Mouse (Mus musculus) hindbrain, embryonic 10.5 days (tissue): ENCODE results near the gene Zfp683. TPM values are rescaled to one million over a fixed set of nuclear protein-coding genes. Genes with fewer than 3 reads are reported as not detected.

Source experiments
- DNase-seq: peaks from one replicate; pipeline ENCODE4 v3.0.0-alpha.2; 2017; ENCODE audit warnings: low spot score
- H3K27ac ChIP-seq: fragments of 300-500 bp; sonication (generic); 2 replicates; pipeline ENCODE4 v1.5.1; 2016; ENCODE audit warnings: mild to moderate bottlenecking, moderate library complexity
- H3K27me3 ChIP-seq: fragments of 300-500 bp; sonication (generic); 2 replicates; pipeline ENCODE4 v1.6.1; 2016; ENCODE audit warnings: mild to moderate bottlenecking; ENCODE audit not compliant: poor library complexity, insufficient read depth, severe bottlenecking
- H3K36me3 ChIP-seq: fragments of 300-500 bp; sonication (generic); 2 replicates; pipeline ENCODE4 v1.6.1; 2016; ENCODE audit warnings: mild to moderate bottlenecking, moderate library complexity
- H3K4me1 ChIP-seq: fragments of 300-500 bp; sonication (generic); replicated peaks from 2 replicates; pipeline ENCODE4 v1.6.1; 2016; ENCODE audit warnings: mild to moderate bottlenecking
- H3K4me3 ChIP-seq: fragments of 300-500 bp; sonication (generic); 2 replicates; pipeline ENCODE4 v1.5.1; 2016; ENCODE audit warnings: mild to moderate bottlenecking, moderate library complexity
- H3K9me3 ChIP-seq: fragments of 300-500 bp; sonication (generic); 2 replicates; pipeline ENCODE4 v1.6.1; 2016; ENCODE audit warnings: mild to moderate bottlenecking, moderate library complexity
- WGBS: fragments of 180-500 bp; shearing (Covaris S2); methylation state at CpG from one replicate; pipeline ENCODE4 v1.1.7; 2016; 5-methylcytosine and 5-hydroxymethylcytosine counted together
- polyA plus RNA-seq: library from polyadenylated mRNA; unstranded; fragments of >200 nt; fragmentation: Nextera tagmentation; extraction: Ambion mirVana; gene quantifications from 2 replicates; pipeline ENCODE4 v1.2.1, GENCODE M21; 2016

The Zfp683 gene
- polyA plus RNA-seq, 1 experiment from 2014 or later: not detected

GRCm38 (mm10) chr4:134082460-134082859 lies 28.8 kb downstream of the Zfp683 start:
- H3K4me1 ChIP-seq: peaks cover 26% of the 10 kb centered on the region
- DNase-seq: no peak
- H3K4me3 ChIP-seq: peak overlapping the region; percentile 55
- peaks cover 3% of the 10 kb centered on the region; the same call in 1 of the 2 replicates for H3K9me3 ChIP-seq
- peaks cover 32% of the 10 kb centered on the region for H3K27me3 ChIP-seq
- WGBS: 14% methylated on average over 7 of the region's 7 CpGs
- H3K27ac ChIP-seq: peak overlapping the region; percentile 37; the same call in 1 of the 2 replicates
- no peaks in the 10 kb centered on the region for H3K36me3 ChIP-seq

GRCm38 (mm10) chr4:134084999-134085398 lies 31.4 kb downstream of the Zfp683 start:
- 86% methylated on average over 4 of the region's 4 CpGs for WGBS
- Histone ChIP-seq H3K4me3 (no peak overlapping the region), H3K9me3 (peaks cover 3% of the 10 kb centered on the region; the same call in 1 of the 2 replicates), H3K27ac (no peak overlapping the region), H3K36me3 (no peaks in the 10 kb centered on the region), H3K27me3 (peaks cover 31% of the 10 kb centered on the region), H3K4me1 (peaks cover 17% of the 10 kb centered on the region)
- DNase-seq: no peak

GRCm38 (mm10) chr4:134087412-134087811 lies 33.8 kb downstream of the Zfp683 start:
- Histone ChIP-seq H3K27ac (no peak overlapping the region), H3K36me3 (no peaks in the 10 kb centered on the region), H3K27me3 (0 out of 2 replicates have a peak, but pooled peaks cover 7% of the 10 kb centered on the region), H3K9me3 (peaks cover 3% of the 10 kb centered on the region; the same call in 1 of the 2 replicates), H3K4me1 (peaks cover 3% of the 10 kb centered on the region), H3K4me3 (no peak overlapping the region)
- peak; percentile 48 for DNase-seq
- WGBS: 53% methylated on average over 7 of the region's 7 CpGs

GRCm38 (mm10) chr4:134089029-134089428 lies 35.4 kb downstream of the Zfp683 start:
- Histone ChIP-seq H3K27ac (no peak overlapping the region), H3K27me3 (no peaks in the 10 kb centered on the region), H3K9me3 (peaks cover 3% of the 10 kb centered on the region; the same call in 1 of the 2 replicates), H3K36me3 (no peaks in the 10 kb centered on the region), H3K4me1 (no peaks in the 10 kb centered on the region), H3K4me3 (no peak overlapping the region)
- 76% methylated on average over 9 of the region's 9 CpGs for WGBS
- no peak for DNase-seq

- Histone ChIP-seq H3K4me1 (no peaks in the 10 kb centered on the region), H3K27me3 (no peaks in the 10 kb centered on the region), H3K9me3 (no peaks in the 10 kb centered on the region), H3K27ac (no peak overlapping the region), H3K4me3 (no peak overlapping the region), H3K36me3 (no peaks in the 10 kb centered on the region)
- DNase-seq: no peak
- 85% methylated on average over 16 of the region's 16 CpGs for WGBS
These were observed 37.0 kb downstream of the Zfp683 start for GRCm38 (mm10) chr4:134090521-134091224.

- DNase-seq: no peak
- Histone ChIP-seq H3K27me3 (no peaks in the 10 kb centered on the region), H3K27ac (no peak overlapping the region), H3K9me3 (no peaks in the 10 kb centered on the region), H3K4me3 (no peak overlapping the region), H3K4me1 (no peaks in the 10 kb centered on the region), H3K36me3 (no peaks in the 10 kb centered on the region)
- 86% methylated on average over 6 of the region's 6 CpGs for WGBS
These were observed 37.5 kb downstream of the Zfp683 start for GRCm38 (mm10) chr4:134091225-134091529.

- Histone ChIP-seq H3K36me3 (no peaks in the 10 kb centered on the region), H3K4me3 (no peak overlapping the region), H3K4me1 (0 out of 2 replicates have a peak, but pooled peaks cover 4% of the 10 kb centered on the region), H3K27ac (no peak overlapping the region), H3K9me3 (no peaks in the 10 kb centered on the region), H3K27me3 (no peaks in the 10 kb centered on the region)
- peak; percentile 33 for DNase-seq
- 69% methylated on average over 6 of the region's 6 CpGs for WGBS
These were observed 39.0 kb downstream of the Zfp683 start for GRCm38 (mm10) chr4:134092382-134093288.

GRCm38 (mm10) chr4:134094004-134094564 lies 40.4 kb downstream of the Zfp683 start:
- 91% methylated on average over 7 of the region's 7 CpGs for WGBS
- Histone ChIP-seq H3K27ac (no peak overlapping the region), H3K4me1 (0 out of 2 replicates have a peak, but pooled peaks cover 4% of the 10 kb centered on the region), H3K36me3 (no peaks in the 10 kb centered on the region), H3K27me3 (no peaks in the 10 kb centered on the region), H3K9me3 (no peaks in the 10 kb centered on the region), H3K4me3 (no peak overlapping the region)
- DNase-seq: no peak

- Histone ChIP-seq H3K27ac (no peak within 1 kb of the TSS), H3K4me3 (no peak within 1 kb of the TSS), H3K27me3 (no peaks in the 10 kb centered on the region), H3K36me3 (no peaks in the 10 kb centered on the region), H3K9me3 (no peaks in the 10 kb centered on the region), H3K4me1 (0 out of 2 replicates have a peak, but pooled peaks cover 4% of the 10 kb centered on the region)
- DNase-seq: no peak
- 63% methylated on average over 3 of the region's 3 CpGs for WGBS
These were observed 41.4 kb downstream of the Zfp683 start, which contains the start of gene Cd52 for GRCm38 (mm10) chr4:134094923-134095547. TSS of gene Cd52 (minus strand) at chr4:134095082.

GRCm38 (mm10) chr4:134096120-134096519 lies 42.5 kb downstream of the Zfp683 start:
- no peak for DNase-seq
- Histone ChIP-seq H3K9me3 (no peaks in the 10 kb centered on the region), H3K36me3 (no peaks in the 10 kb centered on the region), H3K4me3 (no peak overlapping the region), H3K27me3 (no peaks in the 10 kb centered on the region), H3K27ac (no peak overlapping the region), H3K4me1 (0 out of 2 replicates have a peak, but pooled peaks cover 4% of the 10 kb centered on the region)
- WGBS: 89% methylated on average over 3 of the region's 3 CpGs

- WGBS: 82% methylated on average over 5 of the region's 5 CpGs
- H3K27ac ChIP-seq: no peak overlapping the region
- H3K4me1 ChIP-seq: 0 out of 2 replicates have a peak, but pooled peaks cover 4% of the 10 kb centered on the region
- DNase-seq: no peak
- no peaks in the 10 kb centered on the region for H3K27me3 ChIP-seq
- no peak overlapping the region for H3K4me3 ChIP-seq
- H3K9me3 ChIP-seq: no peaks in the 10 kb centered on the region
- no peaks in the 10 kb centered on the region for H3K36me3 ChIP-seq
These were observed 43.5 kb downstream of the Zfp683 start for GRCm38 (mm10) chr4:134097015-134097608.

- Histone ChIP-seq H3K9me3 (no peaks in the 10 kb centered on the region), H3K27me3 (no peaks in the 10 kb centered on the region), H3K4me3 (no peak overlapping the region), H3K36me3 (no peaks in the 10 kb centered on the region), H3K27ac (no peak overlapping the region), H3K4me1 (peaks cover 12% of the 10 kb centered on the region)
- no peak for DNase-seq
- 75% methylated on average over 8 of the region's 8 CpGs for WGBS
These were observed 45.0 kb downstream of the Zfp683 start for GRCm38 (mm10) chr4:134098628-134099027.
